Mouse (Mus musculus) layer of hippocampus, adult 18-20 months (tissue): ENCODE results near the gene Ror1. TPM values are rescaled to one million over a fixed set of nuclear protein-coding genes. Genes with fewer than 3 reads are reported as not detected.

Source experiments
- DNase-seq, 2 experiments: peaks; one replicate each; pipeline ENCODE4 v3.0.0; 2022; ENCODE audit warnings: low spot score in 2 of 2
- total RNA-seq, 2 experiments: library from RNA; stranded (reverse); gene quantifications; 2 replicates each; pipeline ENCODE4 v1.2.3; 2021

Ror1 gene
- total RNA-seq, 2 experiments from 2014 or later, result 5.6 to 5.7 TPM

GRCm38 (mm10) chr4:100446897-100447296 is 351.3 kb downstream of the Ror1 start:
- DNase-seq, result no peak

GRCm38 (mm10) chr4:100462493-100463120 is 367.0 kb downstream of the Ror1 start:
- no peak for DNase-seq

- DNase-seq, result peak; percentile 15 to 27
Observed at GRCm38 (mm10) chr4:100478592-100479321, 383.2 kb downstream of the Ror1 start, which contains the start of gene Ube2u. Gene Ube2u, plus strand, starts transcription at chr4:100478849.

GRCm38 (mm10) chr4:100488447-100488846 is 392.9 kb downstream of the Ror1 start:
- DNase-seq, result no peak

Other genes with a start within 250 kb of the Ror1 start
- 10 to 100 TPM; 65.0 to 67.9 TPM for gene Pgm1, start 166.4 kb upstream of the Ror1 start, total RNA-seq
- gene Itgb3bp, start 166.0 kb upstream of the Ror1 start, total RNA-seq, result 1 to 10 TPM; 6.1 to 6.2 TPM